Mouse (Mus musculus) megakaryocyte-erythroid progenitor cell, adult 5 weeks (primary cell): ENCODE measurements around the gene Kpna6. TPM values are rescaled to one million over a fixed set of nuclear protein-coding genes. Genes with fewer than 3 reads are reported as not detected.

Experiments
- polyA plus RNA-seq: library from polyadenylated mRNA; stranded (reverse); fragments of >175 nt; gene quantifications from 2 replicates; pipeline ENCODE4 v1.2.3, GENCODE M21; 2012

Gene Kpna6
- polyA plus RNA-seq = 11.6 and 17.3 TPM in 2 replicates

DNA sequence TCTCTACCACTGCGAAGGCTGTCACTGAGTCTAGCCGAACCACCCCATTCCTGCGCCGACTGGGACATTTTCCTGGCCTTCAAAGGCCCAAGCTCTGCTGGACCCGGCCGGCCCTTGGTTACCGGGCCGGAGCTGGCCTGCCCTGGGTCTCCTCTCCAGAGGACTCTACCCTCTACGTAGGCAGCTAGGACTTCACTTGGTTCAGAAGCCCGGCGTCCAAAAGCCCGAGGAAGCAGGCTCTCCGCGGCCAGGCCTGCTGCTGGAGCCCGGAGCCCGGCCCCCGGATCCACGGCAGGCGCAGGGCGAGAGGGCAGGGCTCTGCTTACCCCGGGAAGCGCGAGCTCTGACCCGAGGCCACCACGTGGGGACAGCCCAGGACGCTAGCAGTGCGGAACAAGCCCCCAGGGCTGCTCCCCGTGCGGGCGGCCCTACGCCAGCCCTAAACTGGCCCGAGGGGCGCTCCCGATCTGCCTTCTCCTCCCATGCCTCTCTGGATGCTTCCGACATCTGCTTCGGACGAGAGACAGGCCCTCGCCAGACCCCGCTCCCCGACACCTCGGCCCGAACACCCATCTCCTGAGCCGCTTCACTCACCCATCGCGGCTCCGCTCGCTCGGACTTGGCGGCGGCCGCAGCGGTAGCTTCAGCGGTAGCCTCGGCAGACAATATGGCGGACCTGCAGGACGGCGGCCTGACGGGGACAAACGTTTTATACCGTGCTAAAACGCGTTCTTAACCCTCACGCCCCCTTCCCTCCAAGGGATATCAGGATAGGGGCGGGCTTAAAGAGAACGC is at the start of gene Kpna6:
Kpna6 (minus strand) TSS at position 685 of the 795 bp plus-strand sequence.

GRCm38 (mm10) chr4:129696158-129696985 is 23.8 kb upstream of the Kpna6 start, which contains the start of gene Tmem39b:
Tmem39b (minus strand) TSS chr4:129696838.

DNA sequence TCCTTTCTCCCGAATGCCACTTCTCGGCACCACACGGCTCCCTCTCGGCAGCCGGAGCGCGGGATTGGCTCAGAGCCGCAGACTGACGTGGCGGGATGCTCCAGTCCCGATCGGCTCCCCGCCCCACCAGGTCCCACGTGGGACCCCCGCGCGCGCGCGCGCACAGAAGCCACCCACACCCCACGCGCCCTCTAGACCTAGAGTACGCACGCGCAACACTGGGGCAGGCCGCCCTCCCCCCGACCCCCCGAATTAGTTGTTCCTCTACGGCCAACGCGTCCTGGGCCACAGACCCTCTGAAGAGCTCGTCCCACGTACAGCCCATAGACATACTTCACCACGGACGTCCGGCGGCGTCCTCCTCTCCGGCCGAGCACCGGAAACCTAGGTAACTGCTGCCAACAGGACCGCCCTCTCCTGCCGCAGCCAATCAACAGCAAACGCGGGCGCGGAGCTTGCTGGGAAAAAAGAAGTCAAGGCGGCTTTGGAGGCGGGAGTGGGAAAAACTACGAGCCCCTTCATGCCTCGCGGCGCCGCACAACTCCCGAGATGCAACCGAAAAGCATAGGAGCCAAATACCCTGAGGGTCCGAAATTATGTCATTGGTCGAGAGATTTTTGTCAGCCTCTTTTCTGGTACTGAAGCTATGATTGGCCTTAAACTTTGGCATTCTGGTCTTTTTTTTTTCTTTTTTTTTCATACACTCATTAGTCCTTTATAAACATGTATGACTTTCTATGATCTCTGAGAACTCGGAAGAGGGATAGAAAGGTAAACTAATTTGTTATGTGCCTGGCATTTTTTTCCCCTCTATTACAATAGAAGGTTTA is 31.7 kb downstream of the Kpna6 start, which contains the start of gene Txlna:
Txlna (minus strand) TSS at position 428 of the 830 bp plus-strand sequence.

DNA sequence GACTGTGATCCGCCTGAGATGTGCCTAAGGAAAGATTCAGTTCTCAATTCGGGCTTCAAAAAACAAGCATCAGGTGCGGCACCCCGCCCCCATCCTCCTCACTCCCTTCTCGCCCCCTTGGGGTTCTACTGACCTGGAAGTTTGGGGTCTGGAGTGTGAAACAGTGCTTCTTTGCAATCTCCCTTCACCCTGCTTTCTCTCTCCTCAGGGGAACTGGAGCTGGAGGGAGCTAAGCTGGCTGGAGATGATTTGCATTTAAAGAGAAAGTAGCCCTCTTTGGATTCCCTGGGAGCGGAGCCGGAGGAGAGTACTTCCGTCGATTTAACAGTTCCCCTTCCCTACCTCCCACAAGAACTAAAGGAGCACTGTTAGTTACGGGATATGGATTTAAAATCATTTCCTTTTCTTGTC is 48.9 kb downstream of the Kpna6 start, which contains the start of gene Ccdc28b:
Ccdc28b (minus strand) TSS at position 267 of the 411 bp plus-strand sequence.

GRCm38 (mm10) chr4:129618786-129619691 is 53.5 kb downstream of the Kpna6 start, which contains the start of gene Iqcc:
Iqcc (minus strand) TSS chr4:129619099.

GRCm38 (mm10) chr4:129614093-129614492 is 58.5 kb downstream of the Kpna6 start, which contains the start of gene Dcdc2b:
Dcdc2b (minus strand) TSS chr4:129614257.

GRCm38 (mm10) chr4:129600233-129601158 is 72.1 kb downstream of the Kpna6 start, which contains the start of the genes Eif3i and Tmem234:
Eif3i (minus strand) TSS chr4:129600648.
Tmem234 (plus strand) TSS chr4:129600668.

Other genes with a start within 250 kb of the Kpna6 start
- not detected in 2 replicates for gene Zbtb8b, start 231.9 kb downstream of the Kpna6 start, polyA plus RNA-seq
- 80.0 and 116 TPM in 2 replicates for gene Bsdc1, start 211.2 kb downstream of the Kpna6 start, polyA plus RNA-seq
- not detected in 2 replicates for gene Tssk3, start 181.7 kb downstream of the Kpna6 start, polyA plus RNA-seq
- 3.2 and 3.4 TPM in 2 replicates for gene Fam229a, start 181.6 kb downstream of the Kpna6 start, polyA plus RNA-seq
- 233 and 330 TPM in 2 replicates for gene Marcksl1, start 159.2 kb downstream of the Kpna6 start, polyA plus RNA-seq
- gene Hdac1, start 130.1 kb downstream of the Kpna6 start, polyA plus RNA-seq = 115 and 122 TPM in 2 replicates
- gene Lck, start 99.1 kb downstream of the Kpna6 start, polyA plus RNA-seq = 6.4 and 7.9 TPM in 2 replicates
- gene Fam167b, start 94.2 kb downstream of the Kpna6 start, polyA plus RNA-seq = not detected in 2 replicates
- gene Eif3i, start 72.1 kb downstream of the Kpna6 start, polyA plus RNA-seq = 131 and 152 TPM in 2 replicates
- 186 and 194 TPM in 2 replicates for gene Tmem234, start 72.1 kb downstream of the Kpna6 start, polyA plus RNA-seq
- gene Dcdc2b, start 58.5 kb downstream of the Kpna6 start, polyA plus RNA-seq = 1.2 and 3.3 TPM in 2 replicates
- 2.2 and 6.9 TPM in 2 replicates for gene Iqcc, start 53.7 kb downstream of the Kpna6 start, polyA plus RNA-seq
- gene Ccdc28b, start 48.8 kb downstream of the Kpna6 start, polyA plus RNA-seq = 38.4 and 40.8 TPM in 2 replicates
- gene Txlna, start 31.7 kb downstream of the Kpna6 start, polyA plus RNA-seq = 53.0 and 92.0 TPM in 2 replicates
- 52.7 and 54.5 TPM in 2 replicates for gene Tmem39b, start 24.1 kb upstream of the Kpna6 start, polyA plus RNA-seq
- gene Khdrbs1, start 69.5 kb upstream of the Kpna6 start, polyA plus RNA-seq = 237 and 238 TPM in 2 replicates
- gene Ptp4a2, start 138.5 kb upstream of the Kpna6 start, polyA plus RNA-seq = 66.3 and 75.8 TPM in 2 replicates